Mouse (Mus musculus) G1E (cell line): ENCODE measurements around the gene Ppm1j. TPM values are rescaled to one million over a fixed set of nuclear protein-coding genes. Genes with fewer than 3 reads are reported as not detected.
"Not testable (repeated sequence)": the region's sequence is repeated elsewhere in the genome, so short reads cannot be mapped to it uniquely, and the experiment has no call there.

Experiments
- ATAC-seq: 2 replicates; pipeline ENCODE4 v1.8.0; 2016; ENCODE audit warnings: mild to moderate bottlenecking; ENCODE audit not compliant: insufficient number of reproducible peaks, poor library complexity, low FRiP score, severe bottlenecking; ENCODE audit errors: extremely low read depth
- DNase-seq: peaks from one replicate; pipeline ENCODE4 v3.0.0; 2012; ENCODE audit warnings: low spot score
- H3K27me3 ChIP-seq: 2 replicates; pipeline ENCODE4 v1.6.1; 2012; ENCODE audit warnings: mild to moderate bottlenecking, low read length, inconsistent platforms; ENCODE audit not compliant: insufficient read depth
- H3K36me3 ChIP-seq: replicated peaks from 2 replicates; pipeline ENCODE3; 2012; ENCODE audit warnings: mild to moderate bottlenecking, inconsistent platforms
- H3K4me1 ChIP-seq: 2 replicates; pipeline ENCODE4 v1.6.1; 2012; ENCODE audit warnings: low read depth, low read length, inconsistent platforms, mixed read lengths; ENCODE audit not compliant: insufficient read depth
- H3K4me3 ChIP-seq: 2 replicates; pipeline ENCODE4 v1.5.1; 2012; ENCODE audit warnings: low read depth, mild to moderate bottlenecking, inconsistent platforms, low read length, moderate library complexity, mixed read lengths
- H3K9me3 ChIP-seq: replicated peaks from 2 replicates; pipeline ENCODE4 v1.6.1; 2012; ENCODE audit warnings: inconsistent platforms
- CTCF ChIP-seq: IDR thresholded peaks from 2 replicates; pipeline ENCODE4 v1.5.1; 2012; ENCODE audit warnings: low read depth, low read length, inconsistent platforms, mixed read lengths
- GATA1 ChIP-seq: IDR thresholded peaks from 2 replicates; pipeline ENCODE4 v1.6.1; 2012; ENCODE audit warnings: borderline replicate concordance, low read length, inconsistent platforms, mixed read lengths
- GATA2 ChIP-seq: IDR thresholded peaks from 2 replicates; pipeline ENCODE4 v1.6.1; 2012; ENCODE audit warnings: low read depth, low read length, inconsistent platforms, borderline replicate concordance
- POLR2AphosphoS5 ChIP-seq: IDR thresholded peaks from 2 replicates; pipeline ENCODE4 v1.6.1; 2012; ENCODE audit warnings: low read depth, low read length, inconsistent platforms; ENCODE audit not compliant: insufficient replicate concordance
- TAL1 ChIP-seq: conservative IDR thresholded peaks from 2 replicates; pipeline ENCODE4 v1.6.1; 2012; ENCODE audit warnings: low read depth, low read length, inconsistent platforms, mixed read lengths
- polyA plus RNA-seq: library from polyadenylated mRNA; stranded (reverse); fragments of >175 nt; gene quantifications from 2 replicates; pipeline ENCODE4 v1.2.3, GENCODE M21; 2012
- total RNA-seq, 2 experiments: library from RNA; stranded (forward) in 1 of 2; stranded (reverse) in 1 of 2; fragments of 200-1000 nt in 1 of 2; fragments of >200 nt in 1 of 2; fragmentation: Nextera tagmentation in 1 of 2; gene quantifications; 2 replicates each; pipeline ENCODE4 v1.2.3; 2014 to 2017

Gene Ppm1j
- total and polyA plus RNA-seq, 3 experiments = 0.16 TPM; not detected in 2

DNA sequence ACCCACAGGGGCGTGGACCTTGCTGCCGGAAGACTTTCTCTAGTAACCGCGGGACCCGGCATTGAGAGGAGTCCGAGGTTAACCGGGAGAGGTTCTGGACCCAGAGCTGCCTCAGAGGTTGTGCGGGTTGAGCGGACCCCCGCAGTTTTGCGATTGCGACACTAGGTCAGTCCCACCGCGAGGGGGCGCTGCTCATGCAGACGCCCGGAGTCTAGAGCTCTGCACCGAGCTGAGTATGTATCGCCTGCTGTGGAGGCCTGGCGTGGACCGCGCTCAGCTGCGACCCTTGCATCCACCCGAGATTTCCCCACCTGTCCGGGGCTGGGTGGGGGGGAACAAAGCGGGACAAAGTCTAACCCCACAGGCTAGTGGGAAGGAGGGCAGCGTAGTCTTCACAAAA, 22.4 kb upstream of the Ppm1j start:
- no peaks in the 10 kb centered on the region for H3K9me3 ChIP-seq
- peaks cover 9% of the 10 kb centered on the region for H3K27me3 ChIP-seq
- no peak for TF ChIP-seq GATA1
- no peak for TF ChIP-seq TAL1
- no peak for TF ChIP-seq POLR2AphosphoS5
- TF ChIP-seq CTCF = no peak
- no peak for TF ChIP-seq GATA2
- H3K36me3 ChIP-seq = no peaks in the 10 kb centered on the region
- H3K4me3 ChIP-seq = no peak overlapping the region
- DNase-seq (no peak), ATAC-seq (no peak)
- H3K4me1 ChIP-seq = no peaks in the 10 kb centered on the region

DNA sequence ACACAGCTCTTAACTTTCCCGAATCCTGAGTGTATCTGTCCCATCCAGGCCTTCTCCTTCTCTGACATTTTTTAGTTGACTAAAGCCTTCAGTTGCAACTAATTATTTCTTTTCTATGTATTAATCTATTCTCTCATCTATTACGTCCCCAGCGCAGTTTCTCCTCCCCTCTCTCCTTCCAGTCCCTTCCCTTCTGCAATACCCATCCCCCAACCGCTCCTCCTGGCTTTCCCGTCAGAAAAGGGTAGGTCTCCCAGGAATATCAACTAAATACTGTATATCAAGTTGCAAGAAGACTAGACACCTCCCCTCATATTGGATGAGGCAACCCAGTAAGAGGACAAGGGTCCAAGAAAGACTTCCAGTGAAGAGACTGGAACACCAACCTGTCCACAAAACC, 22.0 kb upstream of the Ppm1j start:
- Histone ChIP-seq H3K9me3 (no peaks in the 10 kb centered on the region), H3K36me3 (no peaks in the 10 kb centered on the region), H3K27me3 (peaks cover 9% of the 10 kb centered on the region), H3K4me1 (no peaks in the 10 kb centered on the region), H3K4me3 (no peak overlapping the region)
- ATAC-seq (no peak), DNase-seq (no peak)
- no peak for TF ChIP-seq GATA2

DNA sequence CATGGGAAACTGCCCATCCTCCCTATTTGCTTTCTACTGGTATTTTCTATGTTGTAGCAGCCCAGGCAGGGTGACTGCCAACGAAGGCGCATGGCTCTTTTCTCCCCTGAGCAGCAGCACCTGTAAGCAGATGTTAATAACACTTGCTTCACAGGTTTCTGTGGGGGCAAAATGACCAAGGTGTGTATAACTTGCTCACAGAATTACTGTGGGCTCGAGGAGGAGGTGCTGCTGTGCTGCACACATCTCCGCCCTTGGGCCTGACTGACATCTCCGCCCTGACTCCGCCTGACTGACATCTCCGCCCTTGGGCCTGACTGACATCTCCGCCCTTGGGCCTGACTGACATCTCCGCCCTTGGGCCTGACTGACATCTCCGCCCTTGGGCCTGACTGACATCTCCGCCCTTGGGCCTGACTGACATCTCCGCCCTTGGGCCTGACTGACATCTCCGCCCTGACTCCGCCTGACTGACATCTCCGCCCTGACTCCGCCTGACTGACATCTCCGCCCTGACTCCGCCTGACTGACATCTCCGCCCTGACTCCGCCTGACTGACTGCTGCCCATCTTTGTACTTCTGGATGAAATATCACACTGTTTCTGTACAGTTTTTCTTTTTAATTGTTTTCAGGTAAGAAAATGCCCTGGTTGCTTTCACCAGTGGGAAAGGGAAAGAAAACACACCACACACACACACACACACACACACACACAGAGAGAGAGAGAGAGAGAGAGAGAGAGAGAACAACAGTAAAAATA, 18.6 kb upstream of the Ppm1j start:
- DNase-seq, H3K36me3 ChIP-seq, H3K4me1 ChIP-seq, H3K27me3 ChIP-seq, H3K4me3 ChIP-seq, ATAC-seq, H3K9me3 ChIP-seq: not testable (repeated sequence)

DNA sequence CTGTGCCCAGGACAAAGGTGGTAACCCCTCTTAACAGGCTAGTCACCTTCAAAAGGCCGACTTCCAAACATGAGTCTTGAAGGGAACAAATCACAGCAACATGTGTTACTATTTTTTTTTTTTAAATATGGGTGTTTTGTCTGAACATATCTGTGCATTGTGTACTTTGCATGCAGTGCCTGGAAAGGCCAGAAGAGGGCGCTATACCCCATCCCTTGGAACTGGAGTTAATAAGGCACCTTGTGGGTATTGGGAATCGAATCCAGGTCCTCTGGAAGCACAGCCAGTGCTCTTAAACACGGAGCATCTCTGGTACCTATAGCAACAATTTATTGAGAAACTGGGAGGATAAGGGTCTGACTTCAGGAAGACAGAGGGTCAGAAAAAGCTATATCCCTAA, 15.8 kb upstream of the Ppm1j start:
- H3K9me3 ChIP-seq = no peaks in the 10 kb centered on the region
- peak; percentile 67 for TF ChIP-seq CTCF
- no peak for TF ChIP-seq GATA1
- H3K4me3 ChIP-seq = no peak overlapping the region
- no peaks in the 10 kb centered on the region for H3K4me1 ChIP-seq
- DNase-seq (no peak), ATAC-seq (no peak)
- H3K27me3 ChIP-seq = peaks cover 25% of the 10 kb centered on the region
- no peaks in the 10 kb centered on the region for H3K36me3 ChIP-seq

DNA sequence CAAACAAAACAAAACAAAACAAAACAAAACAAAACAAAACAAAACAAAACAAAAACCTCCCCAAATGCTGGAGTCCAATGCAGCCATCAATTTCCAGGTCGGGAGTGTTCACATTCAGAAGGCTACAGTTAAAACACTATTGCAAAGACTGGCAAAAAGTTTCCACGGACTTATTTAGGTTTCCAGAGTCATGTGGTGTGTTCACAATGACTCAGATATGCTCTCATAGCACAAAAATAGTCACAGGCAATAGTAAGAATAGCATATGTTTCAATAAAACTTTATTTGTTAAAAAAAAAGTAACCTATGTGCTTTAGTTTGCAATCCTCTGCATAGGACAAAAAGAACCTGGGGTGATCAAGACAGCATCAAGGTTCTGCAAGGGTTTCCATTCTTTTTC, 13.7 kb upstream of the Ppm1j start:
- Histone ChIP-seq H3K4me1 (no peaks in the 10 kb centered on the region; the same call in 1 of the 2 replicates), H3K4me3 (no peak overlapping the region), H3K27me3 (peaks cover 27% of the 10 kb centered on the region), H3K36me3 (no peaks in the 10 kb centered on the region), H3K9me3 (no peaks in the 10 kb centered on the region)
- ATAC-seq = no peak
- no peak for TF ChIP-seq POLR2AphosphoS5
- TF ChIP-seq GATA1 = no peak
- TF ChIP-seq TAL1 = no peak
- no peak for TF ChIP-seq GATA2
- no peak for TF ChIP-seq CTCF
- no peak for DNase-seq

DNA sequence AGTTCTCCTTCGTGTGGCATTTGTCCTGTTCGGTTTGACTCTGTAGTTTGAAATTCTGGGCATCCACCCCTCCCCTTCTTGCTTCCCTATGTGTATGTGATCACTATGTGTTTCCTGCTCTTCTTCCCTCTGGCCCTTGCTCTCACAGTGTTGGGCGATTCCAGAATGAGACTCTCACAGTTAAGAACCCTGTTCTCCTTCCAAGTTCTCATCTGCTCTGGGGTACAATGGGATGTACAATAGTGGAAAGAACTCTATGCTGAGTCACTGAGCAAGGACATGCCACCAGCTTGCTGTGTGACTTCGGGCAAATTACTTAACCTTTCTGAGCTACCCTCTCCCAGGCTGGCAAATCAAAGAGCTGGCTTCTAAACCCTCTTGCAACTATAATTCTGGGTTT, 13.1 kb upstream of the Ppm1j start:
- no peak for DNase-seq
- peaks cover 32% of the 10 kb centered on the region for H3K27me3 ChIP-seq

DNA sequence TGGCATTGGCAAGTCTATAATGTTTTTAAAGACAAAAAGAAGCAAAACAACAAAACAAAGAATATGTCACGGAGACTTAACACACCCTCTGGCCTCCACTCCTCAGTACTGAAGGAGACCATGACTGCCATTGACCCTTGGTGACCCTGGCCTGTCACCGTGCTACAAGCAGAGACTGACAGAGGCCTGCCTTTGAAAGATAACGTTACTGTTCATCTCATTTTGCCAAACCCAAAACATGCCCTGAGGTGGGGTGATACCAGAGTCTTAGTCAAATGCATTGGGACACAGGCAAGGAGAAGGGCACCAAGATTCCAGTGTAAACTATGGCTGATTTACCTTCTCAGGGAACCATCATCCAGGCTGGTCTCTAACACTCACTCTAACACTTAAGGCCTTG, 11.7 kb upstream of the Ppm1j start:
- no peak for DNase-seq
- no peak for ATAC-seq
- no peaks in the 10 kb centered on the region for H3K36me3 ChIP-seq
- no peaks in the 10 kb centered on the region for H3K9me3 ChIP-seq
- H3K4me3 ChIP-seq = no peak overlapping the region
- H3K27me3 ChIP-seq = peaks cover 45% of the 10 kb centered on the region
- H3K4me1 ChIP-seq = no peaks in the 10 kb centered on the region; the same call in 1 of the 2 replicates
- TF ChIP-seq CTCF = no peak
- TF ChIP-seq TAL1 = no peak
- no peak for TF ChIP-seq POLR2AphosphoS5
- TF ChIP-seq GATA2 = no peak

More for the DNA sequence above, 13.1 kb upstream of the Ppm1j start:
- no peaks in the 10 kb centered on the region; the same call in 1 of the 2 replicates for H3K4me1 ChIP-seq
- TF ChIP-seq TAL1 = no peak
- no peak for TF ChIP-seq CTCF
- TF ChIP-seq GATA1 = no peak
- TF ChIP-seq GATA2 = no peak
- TF ChIP-seq POLR2AphosphoS5 = no peak
- no peak for ATAC-seq
- H3K36me3 ChIP-seq = no peaks in the 10 kb centered on the region
- no peak overlapping the region for H3K4me3 ChIP-seq
- no peaks in the 10 kb centered on the region for H3K9me3 ChIP-seq
